Mouse (Mus musculus): ENCODE data around the gene Atad2b. TPM values are rescaled to one million over a fixed set of nuclear protein-coding genes. Genes with fewer than 3 reads are reported as not detected.
"Not testable (repeated sequence)": the region's sequence is repeated elsewhere in the genome, so short reads cannot be mapped to it uniquely, and the experiment has no call there.

The Atad2b gene
- polyA plus RNA-seq, 1 experiment from 2014 or later: 12.8 TPM

DNA sequence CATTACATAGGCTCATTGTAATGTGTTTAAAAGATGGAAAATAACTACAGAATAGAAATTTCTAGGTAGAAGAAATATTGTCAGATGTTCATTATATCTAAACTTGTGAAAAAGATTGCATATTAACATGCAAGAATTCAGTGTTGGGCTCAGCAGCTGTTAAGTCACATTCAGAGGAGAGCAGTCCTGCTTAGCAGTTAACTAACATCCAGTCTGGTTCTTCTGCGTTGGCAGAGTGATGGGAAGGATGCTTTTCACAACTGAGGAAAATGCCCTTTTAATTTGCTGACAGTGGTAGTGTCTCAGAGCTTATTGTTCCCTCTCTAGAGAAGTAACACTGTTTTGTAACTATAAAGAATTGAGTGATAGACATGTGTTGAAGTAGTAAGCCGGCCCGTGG, 88.2 kb downstream of the Atad2b start:
- Histone ChIP-seq H3K9me3 (replicated peaks; ENCODE audit: control insufficient read depth, low read length) (no peaks in the 10 kb centered on the region), H3K4me1 (ENCODE audit: control insufficient read depth, insufficient read depth, low read length) (no peaks in the 10 kb centered on the region), H3K4me3 (ENCODE audit: low read depth, low read length) (no peak overlapping the region), H3K4me2 (no peak overlapping the region), H3K36me3 (ENCODE audit: control insufficient read depth, insufficient read depth, low read length) (no peaks in the 10 kb centered on the region), H3K27ac (ENCODE audit: low read depth, low read length) (no peak overlapping the region), H3K9ac (ENCODE audit: low read depth, low read length) (no peak overlapping the region), H3K27me3 (ENCODE audit: control insufficient read depth, insufficient read depth, low read length) (no peaks in the 10 kb centered on the region)
- WGBS (ENCODE audit: insufficient replicate concordance): 82% methylated on average over 3 of the region's 3 CpGs
- no peak for ATAC-seq (replicated peaks; ENCODE audit: insufficient number of reproducible peaks, low FRiP score, low TSS enrichment)

DNA sequence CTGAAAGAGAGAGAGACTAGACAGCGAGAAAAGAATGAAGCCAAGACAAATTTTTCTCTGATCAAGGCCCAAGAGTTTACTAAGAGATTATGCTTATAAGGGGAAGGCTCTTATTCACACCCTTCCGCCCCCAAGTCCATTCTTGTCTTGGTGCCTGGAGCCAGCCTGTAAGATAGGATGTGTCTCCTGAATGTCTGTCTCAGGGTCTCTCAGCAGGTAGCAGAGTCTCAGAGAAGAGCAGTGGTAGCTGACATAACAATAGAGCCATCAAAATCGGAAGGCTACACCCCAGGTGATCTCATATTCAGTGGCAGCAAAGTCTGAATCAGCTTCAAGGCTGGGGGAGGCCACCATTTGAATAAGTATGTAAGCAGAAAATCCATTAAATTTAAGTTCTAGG, 88.6 kb downstream of the Atad2b start:
- WGBS (ENCODE audit: insufficient replicate concordance): 75% methylated on average over 3 of the region's 3 CpGs
- not testable (repeated sequence) for H3K27me3 ChIP-seq (ENCODE audit: control insufficient read depth, insufficient read depth, low read length); H3K9me3 ChIP-seq (replicated peaks; ENCODE audit: control insufficient read depth, low read length); H3K4me2 ChIP-seq; H3K27ac ChIP-seq (ENCODE audit: low read depth, low read length); H3K9ac ChIP-seq (ENCODE audit: low read depth, low read length); H3K4me1 ChIP-seq (ENCODE audit: control insufficient read depth, insufficient read depth, low read length); H3K36me3 ChIP-seq (ENCODE audit: control insufficient read depth, insufficient read depth, low read length); H3K4me3 ChIP-seq (ENCODE audit: low read depth, low read length); ATAC-seq (replicated peaks; ENCODE audit: insufficient number of reproducible peaks, low FRiP score, low TSS enrichment)

DNA sequence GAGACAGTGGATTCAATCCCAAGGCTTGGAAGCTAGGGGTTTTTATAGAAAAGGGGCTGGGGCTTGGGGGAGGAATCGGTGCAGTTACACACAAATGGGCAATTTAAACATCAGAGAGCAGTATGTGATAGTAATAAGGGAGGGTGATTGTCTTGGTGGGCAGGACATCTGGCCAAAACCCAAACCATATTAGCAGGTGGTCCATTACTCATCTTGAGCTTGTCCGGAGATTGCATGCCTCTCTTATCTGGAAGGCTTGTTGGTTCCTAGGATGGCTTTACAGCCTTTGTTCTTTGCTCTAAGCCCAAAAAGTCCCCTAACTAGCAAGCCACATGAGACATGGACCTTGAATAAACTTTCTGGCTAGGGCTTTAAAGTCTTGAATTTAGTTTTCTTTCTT, 91.5 kb downstream of the Atad2b start:
- not testable (repeated sequence) for H3K27me3 ChIP-seq (ENCODE audit: control insufficient read depth, insufficient read depth, low read length); H3K4me1 ChIP-seq (ENCODE audit: control insufficient read depth, insufficient read depth, low read length); H3K9me3 ChIP-seq (replicated peaks; ENCODE audit: control insufficient read depth, low read length); H3K9ac ChIP-seq (ENCODE audit: low read depth, low read length); H3K27ac ChIP-seq (ENCODE audit: low read depth, low read length); ATAC-seq (replicated peaks; ENCODE audit: insufficient number of reproducible peaks, low FRiP score, low TSS enrichment); H3K4me3 ChIP-seq (ENCODE audit: low read depth, low read length); H3K36me3 ChIP-seq (ENCODE audit: control insufficient read depth, insufficient read depth, low read length); H3K4me2 ChIP-seq
- 68% methylated on average over 2 of the region's 2 CpGs for WGBS (ENCODE audit: insufficient replicate concordance)

DNA sequence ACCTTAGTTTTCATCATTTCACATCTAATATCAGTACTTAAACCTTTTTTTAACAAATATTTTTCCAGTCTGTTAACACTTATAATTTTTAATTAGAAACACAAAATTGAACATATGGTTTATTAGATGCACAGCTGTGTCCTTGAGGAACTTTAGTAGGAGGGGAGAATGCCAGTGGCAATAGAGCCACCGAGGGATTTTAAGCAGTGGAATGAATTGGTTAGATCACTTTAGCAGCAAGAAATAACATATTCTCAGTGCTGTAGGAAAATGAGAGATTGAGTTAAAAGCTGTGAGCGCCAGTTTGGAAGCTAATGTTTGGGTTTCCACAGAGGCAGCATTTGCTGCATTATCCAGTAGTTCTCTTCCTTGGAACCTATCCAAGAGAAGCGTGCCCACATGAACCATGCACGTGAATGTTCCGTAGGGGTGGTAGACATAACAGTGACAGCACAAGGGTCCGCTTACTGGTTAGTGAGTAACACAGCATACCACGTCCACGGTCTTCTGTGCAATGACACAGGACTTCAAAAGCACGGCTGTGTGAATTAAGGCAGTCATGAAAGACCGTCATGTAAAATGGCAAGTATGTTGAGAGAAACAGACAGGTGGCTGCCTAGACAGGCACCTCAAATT, 108.2 kb downstream of the Atad2b start:
- no peak overlapping the region for H3K4me2 ChIP-seq
- H3K4me3 ChIP-seq (ENCODE audit: low read depth, low read length): no peak overlapping the region
- WGBS (ENCODE audit: insufficient replicate concordance): 92% methylated on average over 10 of the region's 10 CpGs
- ATAC-seq (replicated peaks; ENCODE audit: insufficient number of reproducible peaks, low FRiP score, low TSS enrichment): no peak
- no peaks in the 10 kb centered on the region for H3K27me3 ChIP-seq (ENCODE audit: control insufficient read depth, insufficient read depth, low read length)
- peaks cover 9% of the 10 kb centered on the region; the same call in 1 of the 2 replicates for H3K36me3 ChIP-seq (ENCODE audit: control insufficient read depth, insufficient read depth, low read length)
- H3K9me3 ChIP-seq (replicated peaks; ENCODE audit: control insufficient read depth, low read length): no peaks in the 10 kb centered on the region
- no peak overlapping the region for H3K27ac ChIP-seq (ENCODE audit: low read depth, low read length)
- no peaks in the 10 kb centered on the region for H3K4me1 ChIP-seq (ENCODE audit: control insufficient read depth, insufficient read depth, low read length)
- H3K9ac ChIP-seq (ENCODE audit: low read depth, low read length): no peak overlapping the region

DNA sequence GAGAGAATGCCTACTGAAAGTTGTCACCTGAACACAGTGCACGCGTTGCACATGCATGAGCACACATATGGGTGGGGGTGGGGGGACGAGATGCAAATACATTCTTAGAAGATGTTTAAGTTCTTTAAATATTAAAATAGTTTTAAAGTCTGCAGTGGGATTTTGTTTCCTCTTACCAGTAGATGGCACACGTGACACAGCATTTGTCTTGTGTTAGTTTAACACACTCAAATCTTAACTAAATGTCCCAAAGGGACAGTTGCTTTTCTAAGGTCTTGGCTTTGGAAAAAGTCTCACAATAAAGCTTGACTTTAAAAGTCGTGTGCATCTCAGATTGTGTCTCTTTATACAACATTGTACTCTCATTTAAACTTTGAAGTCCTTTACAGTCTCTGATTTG, 111.9 kb downstream of the Atad2b start:
- Histone ChIP-seq H3K9ac (ENCODE audit: low read depth, low read length) (no peak overlapping the region), H3K27ac (ENCODE audit: low read depth, low read length) (no peak overlapping the region), H3K9me3 (replicated peaks; ENCODE audit: control insufficient read depth, low read length) (no peaks in the 10 kb centered on the region), H3K36me3 (ENCODE audit: control insufficient read depth, insufficient read depth, low read length) (peaks cover 18% of the 10 kb centered on the region), H3K4me2 (no peak overlapping the region), H3K4me3 (ENCODE audit: low read depth, low read length) (no peak overlapping the region), H3K4me1 (ENCODE audit: control insufficient read depth, insufficient read depth, low read length) (no peaks in the 10 kb centered on the region), H3K27me3 (ENCODE audit: control insufficient read depth, insufficient read depth, low read length) (no peaks in the 10 kb centered on the region)
- ATAC-seq (replicated peaks; ENCODE audit: insufficient number of reproducible peaks, low FRiP score, low TSS enrichment): no peak
- 76% methylated on average over 5 of the region's 5 CpGs for WGBS (ENCODE audit: insufficient replicate concordance)

DNA sequence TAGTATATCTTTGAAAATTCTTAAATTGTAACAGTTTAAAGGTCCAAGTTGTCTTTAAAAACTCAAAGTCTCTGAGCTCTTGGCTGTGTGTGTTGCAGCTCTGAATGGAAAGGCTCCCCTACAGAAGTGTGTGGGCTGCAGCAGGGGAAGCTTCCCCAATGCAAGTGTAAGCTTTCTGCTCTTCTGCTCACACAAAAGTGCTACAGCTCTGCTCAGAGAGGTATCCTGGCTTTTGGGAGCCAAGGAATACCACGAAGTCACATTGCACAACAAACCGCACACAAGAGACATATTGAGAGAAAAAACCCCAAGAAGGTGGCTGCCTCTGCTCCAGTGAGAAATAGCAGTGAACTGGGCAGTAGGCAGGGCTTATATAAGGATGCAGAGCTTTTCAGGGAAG, 120.9 kb downstream of the Atad2b start:
- Histone ChIP-seq H3K27me3 (ENCODE audit: control insufficient read depth, insufficient read depth, low read length) (no peaks in the 10 kb centered on the region), H3K9me3 (replicated peaks; ENCODE audit: control insufficient read depth, low read length) (no peaks in the 10 kb centered on the region), H3K27ac (ENCODE audit: low read depth, low read length) (no peak overlapping the region), H3K4me1 (ENCODE audit: control insufficient read depth, insufficient read depth, low read length) (no peaks in the 10 kb centered on the region), H3K9ac (ENCODE audit: low read depth, low read length) (no peak overlapping the region), H3K4me3 (ENCODE audit: low read depth, low read length) (no peak overlapping the region), H3K36me3 (ENCODE audit: control insufficient read depth, insufficient read depth, low read length) (peaks cover 3% of the 10 kb centered on the region; the same call in 1 of the 2 replicates), H3K4me2 (no peak overlapping the region)
- ATAC-seq (replicated peaks; ENCODE audit: insufficient number of reproducible peaks, low FRiP score, low TSS enrichment): no peak
- 92% methylated on average over 2 of the region's 2 CpGs for WGBS (ENCODE audit: insufficient replicate concordance)

DNA sequence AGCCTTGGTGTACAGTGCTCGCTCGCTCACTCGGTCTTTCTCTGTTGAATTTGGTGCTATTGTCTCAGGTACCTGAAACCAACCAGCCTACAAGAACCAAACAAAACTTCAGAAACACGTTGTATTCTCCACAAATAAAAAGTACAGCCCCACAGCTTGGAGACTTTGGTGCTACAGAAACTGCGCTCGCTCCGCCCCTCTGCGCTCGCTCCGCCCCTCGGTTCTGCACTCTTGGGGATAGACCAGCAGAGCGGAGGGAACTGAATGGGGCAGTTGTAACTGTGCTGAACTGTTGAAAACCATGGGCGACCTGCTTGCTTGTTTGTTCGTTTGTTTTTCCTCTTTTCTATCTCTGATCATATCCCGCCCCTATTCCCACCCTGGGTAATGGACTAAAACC, 127.0 kb downstream of the Atad2b start:
- no peak overlapping the region for H3K27ac ChIP-seq (ENCODE audit: low read depth, low read length)
- no peaks in the 10 kb centered on the region for H3K27me3 ChIP-seq (ENCODE audit: control insufficient read depth, insufficient read depth, low read length)
- no peak overlapping the region for H3K4me2 ChIP-seq
- no peak overlapping the region for H3K9ac ChIP-seq (ENCODE audit: low read depth, low read length)
- WGBS (ENCODE audit: insufficient replicate concordance): 87% methylated on average over 15 of the region's 15 CpGs
- no peak overlapping the region for H3K4me3 ChIP-seq (ENCODE audit: low read depth, low read length)
- peaks cover 3% of the 10 kb centered on the region; the same call in 1 of the 2 replicates for H3K36me3 ChIP-seq (ENCODE audit: control insufficient read depth, insufficient read depth, low read length)
- no peak for ATAC-seq (replicated peaks; ENCODE audit: insufficient number of reproducible peaks, low FRiP score, low TSS enrichment)
- H3K4me1 ChIP-seq (ENCODE audit: control insufficient read depth, insufficient read depth, low read length): no peaks in the 10 kb centered on the region
- H3K9me3 ChIP-seq (replicated peaks; ENCODE audit: control insufficient read depth, low read length): no peaks in the 10 kb centered on the region

DNA sequence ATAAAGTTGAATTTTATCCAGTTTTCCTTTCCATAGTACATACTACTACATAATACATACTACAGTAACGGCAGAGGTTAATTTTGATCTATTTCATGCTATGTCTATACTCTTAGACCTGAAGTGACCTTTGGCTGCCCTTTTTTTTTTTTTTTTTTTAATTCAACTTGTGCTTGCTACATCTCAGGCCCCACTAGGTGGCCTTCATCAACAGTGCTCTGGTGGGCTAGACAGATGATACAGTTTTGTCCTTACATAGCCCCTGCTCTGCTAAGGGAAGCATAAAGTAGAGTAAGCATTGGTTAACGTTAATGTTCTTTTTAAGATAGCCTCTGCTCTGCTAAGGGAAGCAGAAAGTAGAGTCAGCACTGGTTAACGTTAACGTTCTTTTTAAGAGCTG, 131.0 kb downstream of the Atad2b start:
- no peaks in the 10 kb centered on the region for H3K36me3 ChIP-seq (ENCODE audit: control insufficient read depth, insufficient read depth, low read length)
- no peaks in the 10 kb centered on the region for H3K4me1 ChIP-seq (ENCODE audit: control insufficient read depth, insufficient read depth, low read length)
- H3K27me3 ChIP-seq (ENCODE audit: control insufficient read depth, insufficient read depth, low read length): no peaks in the 10 kb centered on the region
- no peak overlapping the region for H3K4me2 ChIP-seq
- H3K27ac ChIP-seq (ENCODE audit: low read depth, low read length): no peak overlapping the region
- H3K9ac ChIP-seq (ENCODE audit: low read depth, low read length): no peak overlapping the region
- H3K9me3 ChIP-seq (replicated peaks; ENCODE audit: control insufficient read depth, low read length): peaks cover 3% of the 10 kb centered on the region
- no peak overlapping the region for H3K4me3 ChIP-seq (ENCODE audit: low read depth, low read length)
- no peak for ATAC-seq (replicated peaks; ENCODE audit: insufficient number of reproducible peaks, low FRiP score, low TSS enrichment)
- WGBS (ENCODE audit: insufficient replicate concordance): 93% methylated on average over 4 of the region's 4 CpGs

DNA sequence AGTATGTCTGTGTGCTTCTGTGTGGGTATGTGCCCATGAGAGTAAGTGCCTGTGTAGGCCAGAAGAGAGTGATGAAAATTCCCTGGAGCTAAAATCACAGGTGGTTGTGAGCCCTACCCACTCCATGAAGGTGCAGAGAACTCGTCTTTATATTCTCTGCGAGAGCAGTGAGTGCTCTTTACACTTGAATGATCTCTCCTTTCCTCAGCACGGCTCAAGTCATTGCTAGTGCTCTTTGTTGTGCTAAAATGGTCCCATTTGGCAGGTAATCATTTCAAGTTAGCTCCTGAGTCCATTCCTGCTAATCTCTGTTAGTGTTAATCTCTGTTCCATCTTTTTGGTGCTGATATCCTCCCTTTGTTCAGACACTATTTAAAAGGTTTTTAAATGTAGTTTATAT, 150.4 kb downstream of the Atad2b start:
- Histone ChIP-seq H3K27ac (ENCODE audit: low read depth, low read length) (no peak overlapping the region), H3K4me3 (ENCODE audit: low read depth, low read length) (no peak overlapping the region), H3K9me3 (replicated peaks; ENCODE audit: control insufficient read depth, low read length) (no peaks in the 10 kb centered on the region), H3K4me2 (no peak overlapping the region), H3K4me1 (ENCODE audit: control insufficient read depth, insufficient read depth, low read length) (no peaks in the 10 kb centered on the region), H3K9ac (ENCODE audit: low read depth, low read length) (no peak overlapping the region), H3K27me3 (ENCODE audit: control insufficient read depth, insufficient read depth, low read length) (no peaks in the 10 kb centered on the region), H3K36me3 (ENCODE audit: control insufficient read depth, insufficient read depth, low read length) (no peaks in the 10 kb centered on the region)
- ATAC-seq (replicated peaks; ENCODE audit: insufficient number of reproducible peaks, low FRiP score, low TSS enrichment): no peak
- WGBS (ENCODE audit: insufficient replicate concordance): 41% methylated on average over 3 of the region's 3 CpGs
